Mouse (Mus musculus) 3134 (cell line): ENCODE measurements around the gene Kctd17.
A peak's percentile ranks its signal among the peaks of the same experiment; 100 is the strongest.

ENCODE experiments used
- DNase-seq: peaks from one replicate; pipeline ENCODE4 v3.0.0-alpha.2; 2011; ENCODE audit warnings: low spot score; ENCODE audit not compliant: insufficient read length; ENCODE audit errors: extremely low read depth

Gene Kctd17

GRCm38 (mm10) chr15:78479470-78479869 is 51.1 kb downstream of the Kctd17 start:
- DNase-seq: peak; percentile 64

GRCm38 (mm10) chr15:78480111-78480510 is 51.7 kb downstream of the Kctd17 start:
- no peak for DNase-seq

- DNase-seq: no peak
Measured at GRCm38 (mm10) chr15:78480991-78481390, 52.6 kb downstream of the Kctd17 start.

DNA sequence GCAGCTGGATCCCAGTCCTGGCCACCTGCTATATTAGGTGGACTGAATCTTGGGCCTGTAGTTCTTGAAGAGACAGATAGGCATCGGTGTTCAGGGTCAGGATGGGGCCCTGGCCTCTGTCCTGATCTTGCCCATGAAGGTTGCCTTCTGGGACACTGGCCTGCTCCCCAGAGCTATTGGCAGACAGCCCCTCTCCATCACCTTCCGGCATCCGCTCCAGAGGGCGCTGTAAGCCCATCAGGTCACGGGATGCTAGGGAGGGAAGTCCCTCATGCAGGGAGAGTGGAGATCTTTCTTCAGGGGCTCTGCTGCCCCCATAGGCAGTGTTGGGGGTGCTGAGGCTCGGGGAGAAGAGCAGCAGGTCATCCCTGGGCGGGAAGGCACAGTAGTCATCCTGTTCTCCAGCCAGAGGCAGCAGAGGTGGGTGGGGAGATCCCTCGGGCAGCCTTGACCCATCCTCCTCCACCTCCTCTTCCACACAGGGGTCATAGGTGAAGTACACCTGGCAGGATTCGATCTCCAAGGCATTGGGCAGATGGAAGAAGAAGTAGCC is 53.2 kb downstream of the Kctd17 start:
- no peak for DNase-seq

- no peak for DNase-seq
Measured at GRCm38 (mm10) chr15:78482518-78482917, 54.2 kb downstream of the Kctd17 start.

- DNase-seq: peak; percentile 68
Measured at GRCm38 (mm10) chr15:78483311-78483710, 54.9 kb downstream of the Kctd17 start.

- no peak for DNase-seq
Measured at GRCm38 (mm10) chr15:78486564-78486963, 58.2 kb downstream of the Kctd17 start.

DNA sequence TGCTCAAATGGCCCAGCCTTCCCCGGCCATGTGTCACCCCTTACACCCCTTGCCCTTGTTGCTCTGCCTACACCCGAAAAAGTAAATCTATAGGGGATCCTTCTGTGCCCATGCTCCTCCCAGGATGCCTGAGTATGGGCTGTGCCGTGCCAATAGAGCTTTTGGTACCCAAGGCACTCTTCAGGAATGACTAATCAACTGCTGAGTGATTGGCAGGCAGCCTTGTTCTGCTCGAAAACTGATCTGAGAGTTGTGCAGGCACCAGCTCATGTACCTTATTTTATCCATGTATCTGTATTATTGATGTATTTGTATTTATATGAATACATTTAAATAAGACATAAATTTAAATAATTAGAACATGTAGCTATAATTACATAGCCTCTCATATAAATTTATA is 58.7 kb downstream of the Kctd17 start:
- no peak for DNase-seq
